Mouse (Mus musculus) kidney, postnatal 0 days (tissue): Measurements from ENCODE around the gene Prr3. TPM values are rescaled to one million over a fixed set of nuclear protein-coding genes. Genes with fewer than 3 reads are reported as not detected.
"Not testable (repeated sequence)": the region's sequence is repeated elsewhere in the genome, so short reads cannot be mapped to it uniquely, and the experiment has no call there.

ENCODE experiments used
- ATAC-seq: fragments of 200-750 bp; cut with Nextera tagmentation; replicated peaks from 2 replicates; pipeline ENCODE4 v1.8.0; 2017; ENCODE audit warnings: low read depth, moderate number of reproducible peaks, moderate TSS enrichment, moderate library complexity; ENCODE audit not compliant: low FRiP score
- DNase-seq: peaks from one replicate; pipeline ENCODE4 v3.0.0-alpha.2; 2016; ENCODE audit warnings: low spot score
- H3K27ac ChIP-seq: fragments of 300-500 bp; sonication (generic); 2 replicates; pipeline ENCODE4 v1.5.1; 2014; ENCODE audit warnings: mild to moderate bottlenecking
- H3K27me3 ChIP-seq: fragments of 300-500 bp; sonication (generic); 2 replicates; pipeline ENCODE4 v1.6.1; 2014; ENCODE audit warnings: low read length, mixed read lengths; ENCODE audit not compliant: insufficient read depth
- H3K36me3 ChIP-seq: fragments of 300-500 bp; sonication (generic); 2 replicates; pipeline ENCODE4 v1.6.1; 2014; ENCODE audit warnings: low read length, mixed read lengths; ENCODE audit not compliant: insufficient read depth
- H3K4me1 ChIP-seq: fragments of 300-500 bp; sonication (generic); replicated peaks from 2 replicates; pipeline ENCODE4 v1.6.1; 2014; ENCODE audit warnings: antibody characterized with exemption, low read length, mixed read lengths; ENCODE audit not compliant: insufficient read depth
- H3K4me2 ChIP-seq: fragments of 300-500 bp; sonication (generic); 2 replicates; pipeline ENCODE4 v1.6.1; 2014; ENCODE audit warnings: mild to moderate bottlenecking, low read length, moderate library complexity, mixed read lengths
- H3K4me3 ChIP-seq: fragments of 300-500 bp; sonication (generic); replicated peaks from 2 replicates; pipeline ENCODE4 v1.5.1; 2014; ENCODE audit warnings: low read depth, low read length
- H3K9ac ChIP-seq: fragments of 300-500 bp; sonication (generic); 2 replicates; pipeline ENCODE4 v1.6.1; 2014; ENCODE audit warnings: low read depth, low read length
- H3K9me3 ChIP-seq: fragments of 300-500 bp; sonication (generic); replicated peaks from 2 replicates; pipeline ENCODE4 v1.6.1; 2016; ENCODE audit warnings: low read length, inconsistent platforms, mixed read lengths
- CTCF ChIP-seq: IDR thresholded peaks from 2 replicates; pipeline ENCODE4 v1.5.1; 2016; ENCODE audit warnings: antibody characterized with exemption, low read depth, mild to moderate bottlenecking, moderate library complexity
- WGBS: fragments of 180-500 bp; shearing (Covaris S2); extraction: QIAGEN DNeasy Blood & Tissue Kit; methylation state at CpG from one replicate; pipeline ENCODE4 v1.1.7; 2014; 5-methylcytosine and 5-hydroxymethylcytosine counted together
- polyA plus RNA-seq: library from polyadenylated mRNA; unstranded; fragments of >200 nt; fragmentation: Nextera tagmentation; extraction: Ambion mirVana; gene quantifications from 2 replicates; pipeline ENCODE4 v1.2.1, GENCODE M21; 2015

Gene Prr3
- polyA plus RNA-seq, 1 experiment from 2014 or later, result 29.3 TPM

DNA sequence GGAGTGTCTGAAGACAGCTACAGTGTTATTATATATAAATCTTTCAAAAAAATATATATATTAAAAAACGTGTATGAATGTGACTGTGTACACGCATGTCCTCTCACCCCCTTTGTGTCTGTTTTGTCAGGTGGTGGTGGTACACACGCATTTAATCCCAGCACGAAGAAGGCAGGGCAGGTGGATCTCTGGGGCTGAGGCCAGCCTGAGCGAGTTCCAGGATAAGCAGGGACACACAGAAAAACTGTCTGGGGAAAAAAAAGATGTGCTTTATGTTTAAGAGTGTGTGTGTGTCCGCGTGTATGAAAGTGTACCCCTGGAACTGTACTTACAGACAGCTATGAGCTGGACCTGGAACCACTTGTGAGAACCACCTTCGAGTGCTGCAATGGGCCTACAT, 25.4 kb downstream of the Prr3 start:
- Histone ChIP-seq H3K9ac (no peak overlapping the region), H3K9me3 (no peaks in the 10 kb centered on the region), H3K36me3 (peaks cover 37% of the 10 kb centered on the region), H3K4me3 (no peak overlapping the region), H3K27me3 (no peaks in the 10 kb centered on the region), H3K27ac (no peak overlapping the region), H3K4me1 (no peaks in the 10 kb centered on the region), H3K4me2 (no peak overlapping the region)
- TF ChIP-seq CTCF, result no peak
- no peak for ATAC-seq
- WGBS, result 78% methylated on average over 8 of the region's 8 CpGs
- no peak for DNase-seq

GRCm38 (mm10) chr17:35952559-35952958, 27.5 kb downstream of the Prr3 start:
- H3K9ac ChIP-seq, H3K4me3 ChIP-seq, H3K27me3 ChIP-seq, H3K4me1 ChIP-seq, ATAC-seq, DNase-seq, H3K27ac ChIP-seq, H3K9me3 ChIP-seq, H3K4me2 ChIP-seq: not testable (repeated sequence)
- WGBS, result 55% methylated on average over 1 of the region's 3 CpGs
- H3K36me3 ChIP-seq, result peaks cover 17% of the 10 kb centered on the region

DNA sequence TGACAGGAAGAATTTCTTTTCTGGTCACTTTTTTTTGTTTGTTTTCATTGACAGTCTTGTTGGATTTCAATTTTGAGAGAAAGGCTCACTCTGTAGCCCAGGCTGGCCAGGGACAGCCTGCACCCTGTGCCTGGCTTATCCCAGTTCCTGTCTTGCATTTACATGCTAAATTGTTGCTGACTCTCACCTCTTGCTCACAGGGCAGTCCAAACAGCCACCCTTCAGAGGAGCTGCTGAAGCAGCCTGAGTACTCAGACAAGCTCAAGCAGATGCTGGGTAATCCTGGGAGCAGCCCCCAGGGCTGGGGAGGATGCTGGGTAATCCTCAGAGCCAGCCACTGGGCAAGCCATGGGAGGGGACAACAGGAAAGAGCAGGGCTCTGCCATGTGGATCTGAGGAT, 29.1 kb downstream of the Prr3 start:
- not testable (repeated sequence) for H3K27me3 ChIP-seq, H3K4me2 ChIP-seq, ATAC-seq, H3K4me3 ChIP-seq, H3K27ac ChIP-seq, H3K4me1 ChIP-seq, H3K36me3 ChIP-seq, H3K9me3 ChIP-seq, DNase-seq, H3K9ac ChIP-seq

DNA sequence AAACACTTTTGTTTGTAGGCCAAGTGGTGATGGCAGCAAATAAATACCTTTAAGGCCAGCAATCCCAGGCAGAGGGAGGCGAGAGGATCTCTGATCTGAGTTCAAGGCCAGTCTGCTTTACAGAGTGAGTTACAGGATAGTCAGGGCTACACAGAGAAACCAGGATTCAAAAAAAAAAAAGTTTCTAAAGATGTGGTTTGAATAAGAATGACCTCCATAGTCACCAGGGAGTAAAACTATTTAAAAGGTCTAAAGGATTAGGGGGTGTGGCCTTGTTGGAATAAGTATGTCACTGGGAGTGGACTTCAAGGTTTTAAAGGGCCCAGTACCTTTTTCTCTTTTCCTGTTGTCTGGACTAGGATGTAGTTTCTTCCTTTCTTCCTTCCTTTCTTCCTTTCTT, 40.1 kb downstream of the Prr3 start:
- WGBS, result 58% methylated on average over 1 of the region's 1 CpGs
- Histone ChIP-seq H3K27me3 (no peaks in the 10 kb centered on the region), H3K4me2 (no peak overlapping the region), H3K36me3 (no peaks in the 10 kb centered on the region), H3K4me1 (no peaks in the 10 kb centered on the region), H3K4me3 (no peak overlapping the region), H3K27ac (no peak overlapping the region), H3K9ac (no peak overlapping the region), H3K9me3 (no peaks in the 10 kb centered on the region)
- TF ChIP-seq CTCF, result no peak
- DNase-seq, result peak; percentile 12
- no peak for ATAC-seq

DNA sequence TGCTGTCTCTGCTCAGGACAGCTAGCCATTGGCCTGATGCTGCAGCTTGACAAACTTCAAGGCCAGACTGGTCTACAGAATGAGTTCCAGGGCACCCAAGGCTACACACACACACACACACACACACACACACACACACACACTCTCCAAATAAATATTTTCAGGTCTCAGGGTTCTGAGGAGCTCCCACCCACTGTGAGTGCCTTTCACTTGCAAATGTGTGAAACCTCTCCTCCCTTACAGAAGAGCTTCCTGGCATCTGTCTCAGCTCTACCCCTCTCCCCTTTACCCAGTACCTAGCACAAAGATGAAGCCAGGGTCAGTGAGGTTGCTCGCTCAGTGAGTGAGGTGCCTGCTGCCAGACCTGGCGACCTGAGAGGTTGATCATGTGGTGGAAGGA, 40.9 kb downstream of the Prr3 start:
- H3K4me1 ChIP-seq, result no peaks in the 10 kb centered on the region
- DNase-seq (no peak), ATAC-seq (no peak)
- no peak overlapping the region for H3K4me3 ChIP-seq
- no peak for TF ChIP-seq CTCF
- H3K9ac ChIP-seq, result no peak overlapping the region
- H3K9me3 ChIP-seq, result no peaks in the 10 kb centered on the region
- H3K27ac ChIP-seq, result no peak overlapping the region
- H3K27me3 ChIP-seq, result no peaks in the 10 kb centered on the region
- H3K4me2 ChIP-seq, result no peak overlapping the region
- 56% methylated on average over 2 of the region's 2 CpGs for WGBS
- H3K36me3 ChIP-seq, result no peaks in the 10 kb centered on the region

GRCm38 (mm10) chr17:35937700-35938348, 42.2 kb downstream of the Prr3 start:
- Histone ChIP-seq H3K9me3 (no peaks in the 10 kb centered on the region), H3K4me3 (no peak overlapping the region), H3K9ac (no peak overlapping the region), H3K4me1 (no peaks in the 10 kb centered on the region), H3K27ac (no peak overlapping the region), H3K4me2 (no peak overlapping the region), H3K27me3 (no peaks in the 10 kb centered on the region), H3K36me3 (no peaks in the 10 kb centered on the region)
- peak; percentile 81 for DNase-seq
- WGBS, result 48% methylated on average over 2 of the region's 2 CpGs
- peak; percentile 88 for TF ChIP-seq CTCF
- ATAC-seq, result peak; percentile 66

GRCm38 (mm10) chr17:35935763-35936162, 44.3 kb downstream of the Prr3 start:
- H3K9ac ChIP-seq, H3K27me3 ChIP-seq, H3K27ac ChIP-seq, ATAC-seq, H3K36me3 ChIP-seq, H3K9me3 ChIP-seq, DNase-seq, H3K4me2 ChIP-seq, H3K4me1 ChIP-seq, H3K4me3 ChIP-seq: not testable (repeated sequence)
- WGBS, result 88% methylated on average over 14 of the region's 14 CpGs
